Mouse (Mus musculus) thymus, adult 2 months (tissue): Measurements from ENCODE around the gene S100pbp. TPM values are rescaled to one million over a fixed set of nuclear protein-coding genes. Genes with fewer than 3 reads are reported as not detected.

Experiments
- DNase-seq: peaks from one replicate; pipeline ENCODE4 v3.0.0; 2021
- H3K27ac ChIP-seq: fragments of 200-500 bp; 2 replicates; pipeline ENCODE4 v1.5.1; 2012; ENCODE audit warnings: low read length, control low read depth; ENCODE audit not compliant: control insufficient read depth, insufficient read depth
- H3K27me3 ChIP-seq: fragments of 200-500 bp; 2 replicates; pipeline ENCODE4 v1.6.1; 2012; ENCODE audit warnings: mild to moderate bottlenecking, low read length, moderate library complexity, mixed read lengths; ENCODE audit not compliant: control insufficient read depth, insufficient read depth
- H3K36me3 ChIP-seq: fragments of 200-500 bp; 2 replicates; pipeline ENCODE4 v1.6.1; 2012; ENCODE audit warnings: mild to moderate bottlenecking, low read length, moderate library complexity; ENCODE audit not compliant: control insufficient read depth, insufficient read depth
- H3K4me1 ChIP-seq: fragments of 200-500 bp; replicated peaks from 2 replicates; pipeline ENCODE4 v1.6.1; 2012; ENCODE audit warnings: low read length; ENCODE audit not compliant: control insufficient read depth, insufficient read depth
- H3K4me3 ChIP-seq: fragments of 200-500 bp; 2 replicates; pipeline ENCODE4 v1.5.1; 2012; ENCODE audit warnings: mild to moderate bottlenecking, low read length, control low read depth, moderate library complexity; ENCODE audit not compliant: control insufficient read depth, insufficient read depth
- CTCF ChIP-seq: fragments of 200-500 bp; IDR thresholded peaks from 2 replicates; pipeline ENCODE4 v1.5.1; 2012; ENCODE audit warnings: mild to moderate bottlenecking, control low read depth, low read length, moderate library complexity, borderline replicate concordance; ENCODE audit not compliant: control insufficient read depth, poor library complexity, insufficient read depth; ENCODE audit errors: extremely low read depth
- POLR2A ChIP-seq: fragments of 200-500 bp; IDR thresholded peaks from 2 replicates; pipeline ENCODE4 v1.6.1; 2012; ENCODE audit warnings: mild to moderate bottlenecking, low read length, control low read depth, moderate library complexity; ENCODE audit not compliant: control insufficient read depth, poor library complexity, insufficient read depth; ENCODE audit errors: extremely low read depth
- WGBS: fragments of 180-500 bp; shearing (Covaris S2); methylation state at CpG from one replicate; pipeline ENCODE4 v1.1.7; 2018; 5-methylcytosine and 5-hydroxymethylcytosine counted together
- polyA plus RNA-seq: library from polyadenylated mRNA; depleted of rRNA; stranded (reverse); fragments of >200 nt; gene quantifications from 2 replicates; pipeline ENCODE4 v1.2.3, GENCODE M21; 2012; rRNA removed

The S100pbp gene
- polyA plus RNA-seq, 1 experiment: 58.7 TPM

- H3K27ac ChIP-seq: no peak overlapping the region
- no peak for DNase-seq
- H3K4me3 ChIP-seq: no peak overlapping the region
- 55% methylated on average over 9 of the region's 9 CpGs for WGBS
- TF ChIP-seq CTCF (no peak), POLR2A (no peak)
- peaks cover 3% of the 10 kb centered on the region for H3K27me3 ChIP-seq
- H3K4me1 ChIP-seq: no peaks in the 10 kb centered on the region
- no peaks in the 10 kb centered on the region for H3K36me3 ChIP-seq
These were observed 83.5 kb downstream of the S100pbp start for GRCm38 (mm10) chr4:129106073-129106472.

GRCm38 (mm10) chr4:129105356-129105755, 84.2 kb downstream of the S100pbp start, which contains the start of gene Tmem54:
TSS of gene Tmem54 (plus strand) at chr4:129105548.
- H3K4me3 ChIP-seq: no peak within 1 kb of the TSS

GRCm38 (mm10) chr4:129102133-129102829, 87.2 kb downstream of the S100pbp start:
- peaks cover 3% of the 10 kb centered on the region; the same call in 1 of the 2 replicates for H3K27me3 ChIP-seq
- 83% methylated on average over 14 of the region's 14 CpGs for WGBS
- TF ChIP-seq CTCF (no peak), POLR2A (no peak)

More at GRCm38 (mm10) chr4:129105356-129105755, 84.2 kb downstream of the S100pbp start, which contains the start of gene Tmem54:
- no peak within 1 kb of the TSS for H3K27ac ChIP-seq
- H3K4me1 ChIP-seq: no peaks in the 10 kb centered on the region
- TF ChIP-seq CTCF (no peak), POLR2A (no peak)
- WGBS: 4% methylated on average over 40 of the region's 40 CpGs
- DNase-seq: no peak
- no peaks in the 10 kb centered on the region for H3K36me3 ChIP-seq
- H3K27me3 ChIP-seq: peaks cover 3% of the 10 kb centered on the region

More at GRCm38 (mm10) chr4:129102133-129102829, 87.2 kb downstream of the S100pbp start:
- DNase-seq: no peak
- Histone ChIP-seq H3K4me1 (no peaks in the 10 kb centered on the region), H3K4me3 (no peak overlapping the region), H3K27ac (no peak overlapping the region), H3K36me3 (no peaks in the 10 kb centered on the region)

Other genes starting within 250 kb of the S100pbp start
- gene Azin2, start 227.3 kb downstream of the S100pbp start, polyA plus RNA-seq: 6.9 and 7.6 TPM in 2 replicates
- 60.0 and 60.1 TPM in 2 replicates for gene Ak2, start 197.8 kb downstream of the S100pbp start, polyA plus RNA-seq
- 74.1 and 82.3 TPM in 2 replicates for gene Rnf19b, start 131.5 kb downstream of the S100pbp start, polyA plus RNA-seq
- gene Tmem54, start 84.2 kb downstream of the S100pbp start, polyA plus RNA-seq: 3.9 and 5.5 TPM in 2 replicates
- 0.92 and 1.0 TPM in 2 replicates for gene Hpca, start 67.7 kb downstream of the S100pbp start, polyA plus RNA-seq
- 1.5 and 7.0 TPM in 2 replicates for gene Fndc5, start 52.7 kb downstream of the S100pbp start, polyA plus RNA-seq
- gene Yars, start within 50 bp of the S100pbp start, polyA plus RNA-seq: 17.6 and 19.6 TPM in 2 replicates
- 18.7 and 19.5 TPM in 2 replicates for gene C77080, start 71.7 kb upstream of the S100pbp start, polyA plus RNA-seq
- gene Sync, start 97.9 kb upstream of the S100pbp start, polyA plus RNA-seq: 0.50 and 0.88 TPM in 2 replicates
- 55.5 and 61.0 TPM in 2 replicates for gene Rbbp4, start 145.6 kb upstream of the S100pbp start, polyA plus RNA-seq
- gene Zbtb8os, start 146.0 kb upstream of the S100pbp start, polyA plus RNA-seq: 14.3 and 14.4 TPM in 2 replicates
- 3.3 and 3.6 TPM in 2 replicates for gene Zbtb8a, start 188.4 kb upstream of the S100pbp start, polyA plus RNA-seq